Mouse (Mus musculus): ENCODE measurements around the gene Cisd3.

Gene Cisd3

GRCm38 (mm10) chr11:97663528-97664338, 21.9 kb upstream of the Cisd3 start:
- peak; percentile 69 for DNase-seq

DNA sequence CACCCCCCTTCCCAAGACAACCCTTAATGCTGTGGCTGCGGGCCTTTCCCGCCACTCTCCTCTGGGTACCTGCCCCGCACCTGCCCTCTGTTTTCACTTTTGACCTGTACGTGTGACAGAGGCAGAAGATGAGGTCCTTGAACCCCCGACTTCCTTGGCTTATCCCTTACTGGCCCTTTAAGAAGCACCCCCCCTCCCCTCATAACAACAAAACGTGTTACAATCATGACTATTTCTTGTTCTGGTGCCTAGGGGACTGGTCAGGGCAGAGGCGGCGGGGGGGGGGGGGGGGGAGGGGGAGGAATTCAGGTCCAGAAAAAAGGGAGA, 21.3 kb upstream of the Cisd3 start:
- DNase-seq: no peak

- DNase-seq: no peak
These were observed 20.8 kb upstream of the Cisd3 start for GRCm38 (mm10) chr11:97664771-97665240.

DNA sequence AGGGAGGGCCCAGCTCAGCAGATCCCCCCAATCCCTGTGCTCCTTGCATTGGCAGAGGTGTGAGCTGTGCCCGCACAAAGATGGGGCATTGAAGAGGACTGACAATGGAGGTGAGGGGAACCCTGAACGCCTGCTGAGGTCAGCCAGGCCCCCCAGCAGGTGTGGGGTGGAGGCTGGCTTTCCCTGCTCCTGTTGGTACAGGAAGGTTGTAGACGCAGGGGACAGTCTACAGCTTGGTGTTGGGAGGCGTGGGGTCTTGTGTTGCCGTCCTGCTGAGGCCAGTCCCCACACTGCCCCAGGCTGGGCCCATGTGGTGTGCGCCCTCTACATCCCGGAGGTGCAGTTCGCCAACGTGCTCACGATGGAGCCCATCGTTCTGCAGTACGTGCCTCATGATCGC, 20.2 kb upstream of the Cisd3 start:
- no peak for DNase-seq

GRCm38 (mm10) chr11:97666221-97666620, 19.4 kb upstream of the Cisd3 start:
- no peak for DNase-seq

DNA sequence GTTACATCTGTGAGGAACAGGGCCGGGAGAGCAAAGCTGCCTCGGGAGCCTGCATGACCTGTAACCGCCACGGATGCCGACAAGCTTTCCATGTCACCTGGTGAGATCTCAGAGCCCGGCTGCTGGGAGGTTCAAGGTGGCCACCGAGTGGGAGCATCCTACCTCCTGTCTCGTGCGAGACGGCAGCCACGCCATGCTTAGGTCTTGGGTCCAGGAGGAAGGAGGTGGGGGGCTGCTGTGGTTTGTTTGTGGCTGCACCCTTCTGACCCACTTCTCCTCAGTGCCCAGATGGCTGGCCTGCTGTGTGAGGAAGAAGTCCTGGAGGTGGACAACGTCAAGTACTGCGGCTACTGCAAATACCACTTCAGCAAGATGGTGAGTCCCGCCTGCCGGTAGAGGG, 18.8 kb upstream of the Cisd3 start:
- no peak for DNase-seq

GRCm38 (mm10) chr11:97668160-97668559, 17.5 kb upstream of the Cisd3 start:
- no peak for DNase-seq

GRCm38 (mm10) chr11:97669268-97669667, 16.4 kb upstream of the Cisd3 start:
- DNase-seq: no peak

- DNase-seq: peak; percentile 69
These were observed 15.8 kb upstream of the Cisd3 start for GRCm38 (mm10) chr11:97669829-97670228.

- no peak for DNase-seq
These were observed 15.1 kb upstream of the Cisd3 start for GRCm38 (mm10) chr11:97670234-97671176.

DNA sequence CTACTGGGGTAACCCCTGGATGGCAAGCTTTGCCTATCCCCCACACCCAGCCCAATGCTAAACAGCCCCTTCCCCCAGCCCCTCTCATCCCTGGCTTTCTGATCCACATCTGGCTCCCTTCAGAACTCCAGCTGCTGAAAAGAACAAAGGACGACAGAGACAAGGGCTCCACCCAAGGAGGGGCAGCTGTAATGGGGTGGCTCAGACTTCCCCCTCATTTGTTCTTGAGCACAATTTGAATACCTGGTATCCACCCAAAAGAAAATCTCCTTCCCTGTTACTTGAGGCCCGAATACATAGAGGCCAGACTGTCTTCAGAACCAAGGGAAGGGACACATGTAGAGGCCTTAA, 14.5 kb upstream of the Cisd3 start:
- DNase-seq: no peak

DNA sequence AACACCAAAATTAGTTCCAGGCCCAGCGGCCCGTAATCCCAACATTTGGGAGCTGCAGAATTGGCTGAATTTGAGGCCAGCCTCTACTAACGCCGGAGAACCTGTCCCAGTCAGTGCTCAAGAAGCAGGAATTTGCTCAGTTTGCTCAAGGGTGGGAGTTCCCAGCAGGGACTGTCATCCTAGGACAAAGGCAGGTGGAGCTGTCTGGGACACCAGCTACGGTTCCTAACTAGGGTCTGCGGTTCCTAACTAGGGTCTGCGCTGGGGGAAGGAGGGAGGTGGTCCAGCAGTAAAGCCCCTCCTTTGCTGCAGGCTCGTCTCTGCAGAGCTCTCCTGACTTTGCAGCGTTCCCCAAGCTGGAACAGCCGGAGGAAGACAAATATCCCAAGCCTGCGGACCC, 12.5 kb upstream of the Cisd3 start:
- no peak for DNase-seq

DNA sequence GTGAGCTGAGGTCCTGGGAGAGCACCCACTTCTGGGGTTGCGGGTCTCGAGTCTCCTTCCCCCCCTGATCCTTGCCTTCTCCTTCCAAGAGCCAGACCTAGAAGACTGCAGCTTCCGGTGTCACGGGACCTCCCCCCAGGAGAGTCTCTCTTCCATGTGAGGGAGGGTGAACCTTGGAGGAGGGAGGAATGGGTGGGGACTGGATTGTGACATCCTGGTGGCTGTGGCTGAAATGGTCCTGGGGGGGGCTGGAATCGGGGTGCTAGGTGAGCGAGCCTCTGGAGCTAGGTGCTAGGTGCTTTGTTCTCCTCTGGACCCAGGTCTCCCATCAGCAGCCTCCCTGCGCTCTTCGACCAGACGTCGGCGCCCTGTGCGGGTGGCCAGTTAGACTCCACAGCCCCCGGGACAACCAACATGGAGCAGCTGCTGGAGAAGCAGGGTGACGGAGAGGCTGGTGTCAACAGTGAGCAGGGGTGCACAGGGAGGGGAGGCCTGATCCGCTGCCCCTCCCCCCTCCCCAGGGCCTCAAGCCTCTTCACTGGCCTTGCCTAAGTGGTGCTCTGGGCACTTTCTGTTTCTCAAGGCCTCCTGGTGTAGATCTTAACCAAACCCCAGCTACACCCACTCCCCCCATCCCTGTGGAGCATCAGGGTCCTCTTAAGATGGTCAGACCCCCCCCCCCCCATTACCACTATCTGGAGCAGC, 9.4 kb upstream of the Cisd3 start:
- DNase-seq: no peak

- no peak for DNase-seq
These were observed 8.2 kb upstream of the Cisd3 start for GRCm38 (mm10) chr11:97677381-97677780.

GRCm38 (mm10) chr11:97677842-97678241, 7.8 kb upstream of the Cisd3 start:
- DNase-seq: no peak

- DNase-seq: no peak
These were observed 7.3 kb upstream of the Cisd3 start for GRCm38 (mm10) chr11:97678301-97678700.

- no peak for DNase-seq
These were observed 5.2 kb upstream of the Cisd3 start for GRCm38 (mm10) chr11:97680430-97680829.

- DNase-seq: no peak
These were observed 3.0 kb upstream of the Cisd3 start for GRCm38 (mm10) chr11:97682504-97683055.

DNA sequence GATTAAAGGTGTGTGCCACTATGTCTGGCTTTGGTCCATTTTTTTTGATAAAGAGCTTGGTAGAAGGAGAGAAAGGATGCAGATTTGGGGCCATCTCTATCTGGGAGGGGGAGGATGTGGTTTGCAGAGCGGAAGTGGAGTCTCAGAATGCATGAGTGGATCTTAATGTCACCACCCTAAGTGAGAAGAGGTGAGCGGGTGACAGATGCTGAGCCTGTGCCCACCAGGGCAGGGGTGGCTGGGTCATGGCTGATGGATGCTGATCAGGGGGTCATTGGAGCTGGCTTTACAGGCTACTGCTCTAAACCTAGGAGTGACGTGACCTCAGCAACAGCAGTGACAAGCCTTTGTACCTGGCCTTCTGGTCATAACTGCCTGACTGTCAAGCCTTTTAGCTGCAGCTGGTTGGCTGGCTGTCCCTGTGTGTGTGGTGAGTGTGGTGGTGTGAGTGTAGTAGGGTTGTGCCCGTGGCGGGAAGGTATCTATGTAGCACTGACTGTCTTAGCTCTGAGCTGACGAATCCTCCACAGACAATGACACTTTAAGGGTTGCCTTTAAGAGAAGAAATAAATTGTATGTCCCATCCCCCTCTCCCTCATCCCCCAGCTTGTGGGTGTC, 1.5 kb upstream of the Cisd3 start:
- no peak for DNase-seq

DNA sequence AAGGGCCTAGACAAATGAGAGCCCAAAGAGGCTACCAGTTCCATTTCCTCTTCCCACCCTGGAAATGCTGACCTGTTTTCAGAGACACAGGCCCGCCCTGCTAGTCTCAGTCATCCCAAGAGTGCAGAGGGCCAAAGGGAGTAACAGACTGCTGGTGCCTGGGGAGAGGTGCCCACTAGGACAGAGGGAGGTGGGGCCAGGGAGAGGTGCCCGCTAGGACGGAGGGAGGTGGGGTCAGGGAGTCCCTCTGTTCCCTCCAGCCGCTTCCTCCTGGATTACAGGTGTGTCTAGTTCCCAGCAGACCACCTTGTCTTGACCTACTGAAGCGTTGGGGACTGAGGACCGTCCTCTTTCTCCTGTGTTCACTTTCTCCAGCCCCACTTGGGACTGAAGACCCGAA, 860 bp upstream of the Cisd3 start:
- no peak for DNase-seq

GRCm38 (mm10) chr11:97686322-97686908, 789 bp downstream of the Cisd3 start:
- no peak for DNase-seq

GRCm38 (mm10) chr11:97687061-97687460, 1.4 kb downstream of the Cisd3 start:
- DNase-seq: no peak

All from cerebellum, adult 9-10 months (tissue).